ENCODE assay signal across 11 mouse cellular contexts in genomic region chr6:125323547-125323946, GRCm38 (mm10). TPM values are rescaled to one million over a fixed set of nuclear protein-coding genes. Genes with fewer than 3 reads are reported as not detected.
"Had no signal": no experiment of that assay in that cellular context is flagged by ENCODE, and none has a peak within 500 bp of the region (broad histone marks: within the 10 kb centered on the region; RNA-seq: fewer than 3 reads in every experiment).

No protein-coding gene starts in this region.

- H3K9ac ChIP-seq: limb, embryonic 13.5 days; liver, embryonic 14.5 days; lung, embryonic 14.5 days; midbrain, embryonic 15.5 days; neural tube, embryonic 12.5 days had no signal

- H3K27ac ChIP-seq: limb, embryonic 13.5 days; liver, embryonic 14.5 days; midbrain, embryonic 15.5 days; neural tube, embryonic 12.5 days had no signal

- H3K4me2 ChIP-seq: limb, embryonic 13.5 days; midbrain, embryonic 15.5 days; neural tube, embryonic 12.5 days had no signal

- ATAC-seq: midbrain, embryonic 15.5 days had no signal

- H3K9me3 ChIP-seq: limb, embryonic 13.5 days; midbrain, embryonic 15.5 days; neural tube, embryonic 12.5 days had no signal

- DNase-seq: kidney, adult 18-20 months; kidney, postnatal 36 days; left cerebral cortex, postnatal 4 days; lung, embryonic 14.5 days; thymus, adult 18-20 months; thymus, postnatal 14 days had no signal

- H3K36me3 ChIP-seq: limb, embryonic 13.5 days; midbrain, embryonic 15.5 days; neural tube, embryonic 12.5 days had no signal

- H3K4me3 ChIP-seq: limb, embryonic 13.5 days; midbrain, embryonic 15.5 days; neural tube, embryonic 12.5 days had no signal

RNA-seq across cellular contexts. Expression of gene Tuba3a, which starts 37.7 kb away (rescaled TPM):
- polyA plus RNA-seq: liver, adult 2 months; liver, embryonic 14.5 days; midbrain, embryonic 15.5 days had no signal
